Mouse (Mus musculus) G1E (cell line): ENCODE results near the gene H2-Ab1.

Experiments used
- CTCF ChIP-seq: IDR thresholded peaks from 2 replicates; pipeline ENCODE4 v1.5.1; 2012; ENCODE audit warnings: low read depth, low read length, inconsistent platforms, mixed read lengths
- GATA1 ChIP-seq: IDR thresholded peaks from 2 replicates; pipeline ENCODE4 v1.6.1; 2012; ENCODE audit warnings: borderline replicate concordance, low read length, inconsistent platforms, mixed read lengths
- GATA2 ChIP-seq: IDR thresholded peaks from 2 replicates; pipeline ENCODE4 v1.6.1; 2012; ENCODE audit warnings: low read depth, low read length, inconsistent platforms, borderline replicate concordance
- POLR2AphosphoS5 ChIP-seq: IDR thresholded peaks from 2 replicates; pipeline ENCODE4 v1.6.1; 2012; ENCODE audit warnings: low read depth, low read length, inconsistent platforms; ENCODE audit not compliant: insufficient replicate concordance
- TAL1 ChIP-seq: conservative IDR thresholded peaks from 2 replicates; pipeline ENCODE4 v1.6.1; 2012; ENCODE audit warnings: low read depth, low read length, inconsistent platforms, mixed read lengths

- no peak for TF ChIP-seq CTCF
- TF ChIP-seq GATA1: no peak
- no peak for TF ChIP-seq GATA2
- TF ChIP-seq POLR2AphosphoS5: no peak
- TF ChIP-seq TAL1: no peak
These were observed 48.0 kb downstream of the H2-Ab1 start, which contains the start of gene H2-Eb1 for GRCm38 (mm10) chr17:34305380-34306030.
